Comparison of ENCODE assay signal across 10 mouse cellular contexts in genomic region chr19:60973508-60973907, GRCm38 (mm10).
"Had no signal": no experiment of that assay in that cellular context is flagged by ENCODE, and none has a peak within 500 bp of the region (broad histone marks: within the 10 kb centered on the region; RNA-seq: fewer than 3 reads in every experiment).

No protein-coding gene starts in this region.

- DNase-seq: liver, postnatal 0 days; lung, adult 2 months; lung, postnatal 14 days; lung, postnatal 36 days; right cerebral cortex, postnatal 14 days; thymus, adult 18-20 months; thymus, postnatal 14 days; thymus, postnatal 36 days had no signal

- ATAC-seq: liver, postnatal 0 days; midbrain, embryonic 13.5 days; midbrain, embryonic 15.5 days had no signal
